Mouse (Mus musculus) stomach, postnatal 0 days (tissue): ENCODE results near the gene Serpine2.

Experiments used
- CTCF ChIP-seq: IDR thresholded peaks from 2 replicates; pipeline ENCODE4 v1.5.1; 2016; ENCODE audit warnings: antibody characterized with exemption, low read depth, mild to moderate bottlenecking, moderate library complexity
- EP300 ChIP-seq: optimal IDR thresholded peaks from 2 replicates; pipeline ENCODE3; 2016; ENCODE audit warnings: antibody characterized with exemption

- TF ChIP-seq EP300 (no peak), CTCF (no peak)
Measured at GRCm38 (mm10) chr1:79907811-79908210, 46.8 kb upstream of the Serpine2 start.
